Mouse (Mus musculus) lung, postnatal 4 days (tissue): Measurements from ENCODE around the gene Tnfrsf1b.
"Not testable (repeated sequence)": the region's sequence is repeated elsewhere in the genome, so short reads cannot be mapped to it uniquely, and the experiment has no call there.

Experiments
- DNase-seq, 2 experiments: peaks; one replicate each; pipeline ENCODE4 v3.0.0; 2021

Gene Tnfrsf1b

DNA sequence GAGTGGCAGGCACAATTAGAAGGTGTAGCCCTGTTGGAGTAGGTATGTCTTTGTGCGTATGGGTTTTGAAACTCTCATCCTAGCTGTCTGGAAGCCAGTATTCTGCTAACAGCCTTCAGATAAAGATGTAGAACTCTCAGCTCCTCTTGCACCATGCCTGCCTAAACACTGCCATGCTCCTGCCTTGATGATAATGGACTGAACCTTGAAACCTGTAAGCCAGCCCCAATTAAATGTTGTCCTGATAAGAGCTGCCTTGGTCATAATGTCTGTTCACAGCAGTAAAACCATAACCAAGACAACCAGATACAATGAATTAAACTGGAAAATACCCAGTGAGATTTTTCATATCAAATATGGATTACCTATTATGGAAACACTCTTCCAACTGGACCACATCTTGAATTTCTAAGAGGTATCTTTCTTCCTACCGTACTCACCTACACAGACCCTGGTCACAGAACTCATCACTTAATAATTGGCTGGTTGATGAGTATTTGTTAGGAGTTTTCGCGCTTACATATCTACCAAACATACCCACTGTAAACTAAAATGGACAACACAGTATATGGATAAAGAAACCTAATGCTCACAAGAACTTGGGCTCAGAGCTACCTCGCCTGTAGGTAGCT lies 67.6 kb downstream of the Tnfrsf1b start:
- no peak for DNase-seq

- not testable (repeated sequence) for DNase-seq
Measured at GRCm38 (mm10) chr4:145165542-145165941, 81.1 kb downstream of the Tnfrsf1b start.

DNA sequence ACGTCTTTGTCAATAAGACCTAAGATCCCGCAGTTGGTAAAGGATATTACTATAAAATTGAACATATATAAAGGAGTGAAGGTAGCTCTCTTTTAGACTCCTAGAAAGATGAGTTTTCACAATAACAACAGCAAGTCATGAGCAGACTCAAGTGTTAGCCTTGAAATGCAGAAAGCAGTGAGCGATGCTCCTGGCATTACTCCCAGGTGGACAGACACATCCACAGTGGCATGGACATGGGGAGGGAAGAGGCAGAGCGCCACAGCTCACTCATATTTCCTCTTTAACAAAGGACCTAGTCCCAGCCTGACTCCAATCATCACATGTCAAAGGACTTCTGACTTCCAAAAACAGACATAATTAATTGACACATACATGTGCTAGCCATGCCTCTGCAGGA lies 82.6 kb downstream of the Tnfrsf1b start:
- no peak for DNase-seq
